Mouse (Mus musculus) layer of hippocampus, postnatal 25 days (tissue): ENCODE measurements at regions not wholly inside any gene's neighbourhood (a gene's known extent, or its start where the extent isn't known, plus 50 kb on each side); places are given as distances from the start of the nearest gene placed in this dataset.

Experiments used
- DNase-seq, 2 experiments: peaks; one replicate each; pipeline ENCODE4 v3.0.0; 2022; ENCODE audit warnings: mixed read lengths in 2 of 2, low spot score in 1 of 2; ENCODE audit errors: extremely low spot score in 1 of 2

DNA sequence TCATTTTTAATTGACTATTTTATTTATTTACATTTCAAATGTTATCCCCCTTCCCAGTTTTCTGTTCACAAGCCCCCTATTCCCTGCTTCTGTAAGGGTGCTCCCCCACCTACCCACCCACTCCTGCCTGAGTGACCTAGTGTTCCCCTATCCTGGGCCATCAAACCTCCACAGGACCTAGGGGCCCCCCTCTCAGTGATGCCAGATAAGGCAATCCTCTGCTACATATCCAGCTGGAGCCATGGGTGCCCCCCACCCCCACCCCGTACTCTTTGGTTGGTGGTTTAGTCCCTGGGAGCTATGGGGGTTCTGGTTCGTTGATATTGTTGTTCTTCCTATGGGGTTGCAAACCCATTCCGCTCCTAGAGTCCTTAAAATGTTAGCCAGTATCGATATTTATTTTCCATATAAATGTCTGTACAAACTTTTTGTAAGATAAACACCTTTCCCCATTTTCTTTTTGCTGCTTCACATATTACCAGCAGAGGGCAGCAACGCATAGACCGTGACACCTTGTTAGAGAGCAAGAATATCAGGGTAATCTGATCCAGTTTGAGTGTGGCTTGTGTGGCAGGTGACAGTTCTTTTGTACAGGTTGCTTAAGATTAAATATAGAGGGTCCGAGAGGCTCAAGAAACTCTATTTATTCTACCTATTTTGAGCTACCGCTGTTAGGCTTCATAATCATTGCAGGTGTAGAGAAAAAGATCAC lies 177.2 kb upstream of the Scn7a start:
- peak; percentile 8 to 43 for DNase-seq

DNA sequence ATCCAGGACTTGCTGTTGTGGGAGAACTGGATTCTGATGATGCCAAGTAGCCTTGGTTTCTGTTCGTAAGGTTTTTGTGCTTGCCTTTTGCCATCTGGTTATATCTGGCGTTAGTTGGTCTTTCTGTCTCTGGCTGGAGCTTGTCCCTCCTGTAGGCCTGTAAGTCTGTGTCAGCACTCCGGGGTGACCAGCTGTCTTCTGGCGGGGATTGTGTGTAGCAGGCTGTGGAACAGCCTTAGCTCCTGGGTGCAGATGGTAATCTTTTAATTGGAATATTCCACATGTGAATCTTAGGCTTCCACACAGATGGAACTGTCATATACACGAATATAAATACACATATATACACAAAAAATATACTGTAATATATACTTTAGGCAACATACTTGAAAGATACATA lies 156.5 kb upstream of the Scn7a start:
- no peak for DNase-seq

DNA sequence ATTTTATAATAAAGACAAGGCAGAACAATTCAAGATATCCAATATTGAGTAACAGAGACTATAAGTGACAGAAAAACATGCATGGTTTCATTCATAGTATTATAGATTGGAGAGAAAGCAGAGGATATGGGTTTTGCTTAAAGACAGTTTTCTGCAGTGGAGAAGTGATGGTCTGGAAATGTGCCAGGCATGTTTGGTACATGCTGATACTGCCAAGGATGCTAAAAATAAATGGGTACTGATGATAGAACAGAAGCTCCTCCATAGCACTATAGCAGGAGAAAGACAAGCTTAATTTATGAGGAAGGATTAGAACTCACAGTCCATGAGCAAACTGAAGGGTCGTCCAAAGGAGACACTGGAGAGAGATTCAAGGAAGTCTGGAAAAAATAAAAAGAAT lies 113.3 kb upstream of the Scn7a start:
- DNase-seq = peak in 1 of 2 experiments; percentile 8

DNA sequence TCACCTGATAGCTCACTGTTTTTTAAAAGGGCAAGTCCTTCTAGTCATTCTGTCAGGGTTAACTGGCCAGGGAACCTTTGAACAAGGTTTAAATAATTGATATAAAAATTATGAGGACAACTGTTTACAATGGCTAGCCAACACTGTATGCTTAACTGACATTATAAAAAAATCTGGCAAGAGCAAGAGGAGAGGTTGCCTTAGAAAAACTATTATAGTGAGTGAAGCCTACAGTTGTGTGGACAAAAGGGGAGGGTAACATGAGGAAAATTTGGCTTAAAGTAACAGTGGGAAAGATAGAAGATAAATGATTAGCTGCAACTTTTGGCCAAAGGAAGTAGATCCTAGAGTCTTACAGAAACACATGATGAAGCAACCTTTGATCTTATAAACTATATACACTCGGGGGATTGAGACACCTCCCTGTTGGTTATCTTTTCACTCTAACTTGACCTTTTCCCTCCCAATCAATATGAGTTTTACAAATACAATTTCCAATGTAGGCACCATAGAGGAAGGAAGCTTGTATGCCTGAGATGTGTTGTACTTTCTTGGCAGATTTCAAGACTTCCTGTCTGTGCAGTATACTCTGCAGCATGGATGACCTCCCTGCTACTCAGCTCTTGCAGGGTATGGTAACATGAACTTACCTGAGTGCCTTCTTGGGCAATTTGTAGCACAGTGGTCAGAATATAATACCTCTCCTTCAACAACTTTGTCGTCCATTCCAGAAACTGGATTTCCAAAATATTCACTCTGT lies 82.9 kb upstream of the Scn7a start:
- DNase-seq = no peak
